ENCODE assay signal across 8 mouse cellular contexts in genomic region chr1:185363526-185364182, GRCm38 (mm10). TPM values are rescaled to one million over a fixed set of nuclear protein-coding genes. Genes with fewer than 3 reads are reported as not detected.
DNase-seq lines count a peak whose midpoint lies in the region; ATAC-seq and TF ChIP-seq lines count a peak whose summit lies in the region.

No protein-coding gene starts in this region.

- no peaks in the 10 kb centered on the region for H3K9me3 ChIP-seq in E14TG2a.4 (ENCODE audit: low read length)
- H3K9me3 ChIP-seq in embryonic facial prominence, embryonic 12.5 days: no peaks in the 10 kb centered on the region
- no peaks in the 10 kb centered on the region for H3K9me3 ChIP-seq in intestine, postnatal 0 days (ENCODE audit: control insufficient read depth)
- no peaks in the 10 kb centered on the region for H3K9me3 ChIP-seq in limb, embryonic 11.5 days (ENCODE audit: control insufficient read depth, low read length)
- no peaks in the 10 kb centered on the region for H3K9me3 ChIP-seq in midbrain, embryonic 11.5 days (ENCODE audit: control insufficient read depth, low read length)
- no peaks in the 10 kb centered on the region for H3K9me3 ChIP-seq in stomach, embryonic 15.5 days

- H3K27ac ChIP-seq in embryonic facial prominence, embryonic 12.5 days: peak overlapping the region; percentile 93
- peak overlapping the region; percentile 99 for H3K27ac ChIP-seq in intestine, postnatal 0 days (ENCODE audit: low read depth, low read length)
- H3K27ac ChIP-seq in limb, embryonic 11.5 days (replicated peaks; ENCODE audit: low read depth, low read length): peak overlapping the region; percentile 85
- H3K27ac ChIP-seq in midbrain, embryonic 11.5 days (ENCODE audit: low read depth, low read length): peak overlapping the region; percentile 71; the same call in 1 of the 2 replicates
- H3K27ac ChIP-seq in stomach, embryonic 15.5 days: peak overlapping the region; percentile 96

- DNase-seq in adrenal gland, postnatal 10 days: peak; percentile 60
- peak; percentile 49 to 57 for DNase-seq in heart, adult 18-20 months
- peak; percentile 64 for DNase-seq in limb, embryonic 11.5 days (ENCODE audit: low spot score)
- DNase-seq in midbrain, embryonic 11.5 days (ENCODE audit: low spot score, missing footprints): peak; percentile 94

- peaks cover 28% of the 10 kb centered on the region for H3K36me3 ChIP-seq in E14TG2a.4 (ENCODE audit: insufficient read depth, low read length)
- H3K36me3 ChIP-seq in embryonic facial prominence, embryonic 12.5 days: peaks cover 5% of the 10 kb centered on the region; the same call in 1 of the 2 replicates
- H3K36me3 ChIP-seq in intestine, postnatal 0 days (ENCODE audit: control insufficient read depth, insufficient read depth): peaks cover 11% of the 10 kb centered on the region; the same call in 1 of the 2 replicates
- H3K36me3 ChIP-seq in limb, embryonic 11.5 days (ENCODE audit: control insufficient read depth, insufficient read depth, low read length): no peaks in the 10 kb centered on the region
- H3K36me3 ChIP-seq in midbrain, embryonic 11.5 days (ENCODE audit: control insufficient read depth, insufficient read depth, low read length): no peaks in the 10 kb centered on the region
- 0 out of 2 replicates have a peak, but pooled peaks cover 5% of the 10 kb centered on the region for H3K36me3 ChIP-seq in stomach, embryonic 15.5 days

- H3K4me3 ChIP-seq in E14TG2a.4 (replicated peaks; ENCODE audit: low read length): peak overlapping the region; percentile 97
- H3K4me3 ChIP-seq in embryonic facial prominence, embryonic 12.5 days: peak overlapping the region; percentile 92
- H3K4me3 ChIP-seq in intestine, postnatal 0 days (ENCODE audit: low read depth, low read length): peak overlapping the region; percentile 96
- H3K4me3 ChIP-seq in limb, embryonic 11.5 days (ENCODE audit: low read depth, low read length): peak overlapping the region; percentile 96
- H3K4me3 ChIP-seq in midbrain, embryonic 11.5 days (ENCODE audit: low read depth, low read length): peak overlapping the region; percentile 94
- peak overlapping the region; percentile 98 for H3K4me3 ChIP-seq in stomach, embryonic 15.5 days (replicated peaks)

- no peaks in the 10 kb centered on the region for H3K27me3 ChIP-seq in E14TG2a.4 (ENCODE audit: insufficient read depth, low read length)
- no peaks in the 10 kb centered on the region for H3K27me3 ChIP-seq in embryonic facial prominence, embryonic 12.5 days
- H3K27me3 ChIP-seq in intestine, postnatal 0 days (replicated peaks; ENCODE audit: control insufficient read depth, insufficient read depth, low read length): no peaks in the 10 kb centered on the region
- no peaks in the 10 kb centered on the region for H3K27me3 ChIP-seq in limb, embryonic 11.5 days (ENCODE audit: control insufficient read depth, insufficient read depth, low read length)
- no peaks in the 10 kb centered on the region for H3K27me3 ChIP-seq in midbrain, embryonic 11.5 days (ENCODE audit: control insufficient read depth, insufficient read depth, low read length)
- H3K27me3 ChIP-seq in stomach, embryonic 15.5 days (replicated peaks): no peaks in the 10 kb centered on the region

- ATAC-seq in embryonic facial prominence, embryonic 12.5 days (ENCODE audit: insufficient number of reproducible peaks, insufficient read depth, low FRiP score, low TSS enrichment): peak; percentile 50; the same call in 1 of the 2 replicates
- ATAC-seq in intestine, postnatal 0 days: peak; percentile 70
- peak; percentile 48; the same call in 1 of the 2 replicates for ATAC-seq in limb, embryonic 11.5 days (ENCODE audit: insufficient number of reproducible peaks, low FRiP score, low TSS enrichment, low read depth)
- ATAC-seq in midbrain, embryonic 11.5 days (ENCODE audit: low FRiP score): peak; percentile 35
- ATAC-seq in stomach, embryonic 15.5 days (ENCODE audit: insufficient read depth, low FRiP score, low read depth): peak; percentile 54; the same call in 1 of the 2 replicates

- H3K4me1 ChIP-seq in E14TG2a.4 (replicated peaks; ENCODE audit: low read depth, low read length): peaks cover 38% of the 10 kb centered on the region
- H3K4me1 ChIP-seq in embryonic facial prominence, embryonic 12.5 days: peaks cover 16% of the 10 kb centered on the region
- no peaks in the 10 kb centered on the region for H3K4me1 ChIP-seq in intestine, postnatal 0 days (replicated peaks; ENCODE audit: control insufficient read depth, insufficient read depth, low read length)
- peaks cover 6% of the 10 kb centered on the region; the same call in 1 of the 2 replicates for H3K4me1 ChIP-seq in limb, embryonic 11.5 days (ENCODE audit: control insufficient read depth, insufficient read depth, low read length)
- peaks cover 8% of the 10 kb centered on the region for H3K4me1 ChIP-seq in midbrain, embryonic 11.5 days (ENCODE audit: control insufficient read depth, insufficient read depth, low read length)
- peaks cover 6% of the 10 kb centered on the region for H3K4me1 ChIP-seq in stomach, embryonic 15.5 days

- H3K9ac ChIP-seq in embryonic facial prominence, embryonic 12.5 days: peak overlapping the region; percentile 90
- H3K9ac ChIP-seq in intestine, postnatal 0 days (ENCODE audit: low read depth, low read length): peak overlapping the region; percentile 92
- peak overlapping the region; percentile 81 for H3K9ac ChIP-seq in limb, embryonic 11.5 days (ENCODE audit: low read length)
- H3K9ac ChIP-seq in midbrain, embryonic 11.5 days (ENCODE audit: low read length): peak overlapping the region; percentile 83
- peak overlapping the region; percentile 96 for H3K9ac ChIP-seq in stomach, embryonic 15.5 days

- no peak for TF ChIP-seq CTCF in E14TG2a.4 (conservative IDR thresholded peaks at IDR 0.05; ENCODE audit: low read length)
- no peak for TF ChIP-seq CTCF in intestine, postnatal 0 days (IDR thresholded peaks at IDR 0.05; ENCODE audit: low read depth)

- peak overlapping the region; percentile 72 for H3K4me2 ChIP-seq in embryonic facial prominence, embryonic 12.5 days (replicated peaks)
- H3K4me2 ChIP-seq in intestine, postnatal 0 days (replicated peaks; ENCODE audit: low read depth): peak overlapping the region; percentile 89
- H3K4me2 ChIP-seq in limb, embryonic 11.5 days (ENCODE audit: low read depth, severe bottlenecking): peak overlapping the region; percentile 48
- H3K4me2 ChIP-seq in midbrain, embryonic 11.5 days: peak overlapping the region; percentile 72
- peak overlapping the region; percentile 75 for H3K4me2 ChIP-seq in stomach, embryonic 15.5 days

- 4% methylated on average over 22 of the region's 22 CpGs for WGBS in embryonic facial prominence, embryonic 12.5 days
- WGBS in intestine, postnatal 0 days: under 1% methylated on average over 22 of the region's 22 CpGs
- 5% methylated on average over 22 of the region's 22 CpGs for WGBS in limb, embryonic 11.5 days
- WGBS in midbrain, embryonic 11.5 days: 6% methylated on average over 22 of the region's 22 CpGs
- 3% methylated on average over 22 of the region's 22 CpGs for WGBS in stomach, embryonic 15.5 days

RNA-seq across cellular contexts. Expression of gene Eprs, which starts 0.8 kb away (rescaled TPM):
- total RNA-seq in adrenal gland, postnatal 10 days (2021): 100 to 1,000 TPM in 1 of 2 experiments, 10 to 100 TPM in 1; 93.5 to 108 TPM
- 141 and 163 TPM in 2 replicates for polyA plus RNA-seq in embryonic facial prominence, embryonic 12.5 days (2016; fragmentation: Nextera tagmentation; extraction: Ambion mirVana)
- 10 to 100 TPM; 76.2 TPM for total RNA-seq in heart, adult 18-20 months (2021)
- 43.2 and 48.1 TPM in 2 replicates for polyA plus RNA-seq in intestine, postnatal 0 days (2015; fragmentation: Nextera tagmentation; extraction: Ambion mirVana)
- polyA plus RNA-seq in limb, embryonic 11.5 days (2014; fragmentation: Nextera tagmentation; extraction: Ambion mirVana): 144 and 150 TPM in 2 replicates
- polyA plus RNA-seq in midbrain, embryonic 11.5 days (2014; fragmentation: Nextera tagmentation; extraction: Ambion mirVana): 140 TPM in 2 replicates
- 153 and 156 TPM in 2 replicates for polyA plus RNA-seq in stomach, embryonic 15.5 days (2015; fragmentation: Nextera tagmentation; extraction: Ambion mirVana)

RNA-seq across cellular contexts. Expression of gene Bpnt1, which starts 31.7 kb away (rescaled TPM):
- 10 to 100 TPM; 64.5 to 71.2 TPM for total RNA-seq in adrenal gland, postnatal 10 days (2021)
- polyA plus RNA-seq in embryonic facial prominence, embryonic 12.5 days (2016; fragmentation: Nextera tagmentation; extraction: Ambion mirVana): 25.7 and 26.5 TPM in 2 replicates
- total RNA-seq in heart, adult 18-20 months (2021): 10 to 100 TPM; 27.8 to 28.1 TPM
- polyA plus RNA-seq in intestine, postnatal 0 days (2015; fragmentation: Nextera tagmentation; extraction: Ambion mirVana): 302 and 311 TPM in 2 replicates
- 18.6 and 23.7 TPM in 2 replicates for polyA plus RNA-seq in limb, embryonic 11.5 days (2014; fragmentation: Nextera tagmentation; extraction: Ambion mirVana)
- 22.5 and 26.3 TPM in 2 replicates for polyA plus RNA-seq in midbrain, embryonic 11.5 days (2014; fragmentation: Nextera tagmentation; extraction: Ambion mirVana)
- polyA plus RNA-seq in stomach, embryonic 15.5 days (2015; fragmentation: Nextera tagmentation; extraction: Ambion mirVana): 73.5 and 98.1 TPM in 2 replicates

RNA-seq across cellular contexts. Expression of gene Iars2, which starts 34.5 kb away (rescaled TPM):
- total RNA-seq in adrenal gland, postnatal 10 days (2021): 100 to 1,000 TPM; 103 to 111 TPM
- 29.1 and 29.8 TPM in 2 replicates for polyA plus RNA-seq in embryonic facial prominence, embryonic 12.5 days (2016; fragmentation: Nextera tagmentation; extraction: Ambion mirVana)
- total RNA-seq in heart, adult 18-20 months (2021): 10 to 100 TPM; 74.5 to 85.3 TPM
- 64.1 and 64.9 TPM in 2 replicates for polyA plus RNA-seq in intestine, postnatal 0 days (2015; fragmentation: Nextera tagmentation; extraction: Ambion mirVana)
- polyA plus RNA-seq in limb, embryonic 11.5 days (2014; fragmentation: Nextera tagmentation; extraction: Ambion mirVana): 28.0 and 29.2 TPM in 2 replicates
- polyA plus RNA-seq in midbrain, embryonic 11.5 days (2014; fragmentation: Nextera tagmentation; extraction: Ambion mirVana): 24.3 and 26.3 TPM in 2 replicates
- polyA plus RNA-seq in stomach, embryonic 15.5 days (2015; fragmentation: Nextera tagmentation; extraction: Ambion mirVana): 35.5 and 39.7 TPM in 2 replicates

Comparison
In these comparisons a context has a peak if more than half of its experiments do, and no peak if none do; other contexts are left out.
1. Peak in every context shown above with its lines: DNase-seq, ATAC-seq, H3K4me3 ChIP-seq and H3K27ac ChIP-seq.